Mouse (Mus musculus) frontal cortex, adult 2 months (tissue): ENCODE measurements around the gene Bach1. TPM values are rescaled to one million over a fixed set of nuclear protein-coding genes. Genes with fewer than 3 reads are reported as not detected.
"Not testable (repeated sequence)": the region's sequence is repeated elsewhere in the genome, so short reads cannot be mapped to it uniquely, and the experiment has no call there.

Source experiments
- DNase-seq, 2 experiments: peaks; one replicate each; pipeline ENCODE4 v3.0.0; 2022; ENCODE audit warnings: low spot score in 1 of 2; ENCODE audit errors: extremely low spot score in 1 of 2
- polyA plus RNA-seq: library from polyadenylated mRNA; depleted of rRNA; stranded (reverse); fragments of >200 nt; gene quantifications from 2 replicates; pipeline ENCODE4 v1.2.3, GENCODE M21; 2012

The Bach1 gene
- polyA plus RNA-seq, 1 experiment: 9.5 TPM

- DNase-seq: no peak
These were observed 20.1 kb upstream of the Bach1 start for GRCm38 (mm10) chr16:87678667-87679066.

GRCm38 (mm10) chr16:87680912-87681634 is 17.7 kb upstream of the Bach1 start:
- DNase-seq: no peak

GRCm38 (mm10) chr16:87681848-87682247 is 16.9 kb upstream of the Bach1 start:
- DNase-seq: no peak

- no peak for DNase-seq
These were observed 12.3 kb upstream of the Bach1 start for GRCm38 (mm10) chr16:87686458-87686857.

- no peak for DNase-seq
These were observed 11.4 kb upstream of the Bach1 start for GRCm38 (mm10) chr16:87687346-87687745.

- not testable (repeated sequence) for DNase-seq
These were observed 10.4 kb upstream of the Bach1 start for GRCm38 (mm10) chr16:87688328-87688727.

GRCm38 (mm10) chr16:87688823-87689222 is 9.9 kb upstream of the Bach1 start:
- DNase-seq: not testable (repeated sequence)

GRCm38 (mm10) chr16:87689225-87689624 is 9.5 kb upstream of the Bach1 start:
- DNase-seq: peak in 1 of 2 experiments; percentile 63

GRCm38 (mm10) chr16:87690506-87690905 is 8.2 kb upstream of the Bach1 start:
- no peak for DNase-seq

- no peak for DNase-seq
These were observed 7.6 kb upstream of the Bach1 start for GRCm38 (mm10) chr16:87691102-87691501.

- DNase-seq: no peak
These were observed 6.2 kb upstream of the Bach1 start for GRCm38 (mm10) chr16:87692591-87692990.

GRCm38 (mm10) chr16:87697707-87698365 is 909 bp upstream of the Bach1 start:
- no peak for DNase-seq

- DNase-seq: peak; percentile 45 to 57
These were observed 554 bp downstream of the Bach1 start for GRCm38 (mm10) chr16:87699306-87699692.

GRCm38 (mm10) chr16:87699693-87700394 is 1.1 kb downstream of the Bach1 start:
- peak in 1 of 2 experiments; percentile 41 for DNase-seq

GRCm38 (mm10) chr16:87700395-87700765 is 1.6 kb downstream of the Bach1 start:
- no peak for DNase-seq

GRCm38 (mm10) chr16:87701891-87702290 is 3.1 kb downstream of the Bach1 start:
- no peak for DNase-seq

- DNase-seq: no peak
These were observed 4.1 kb downstream of the Bach1 start for GRCm38 (mm10) chr16:87702881-87703280.

GRCm38 (mm10) chr16:87704225-87704624 is 5.5 kb downstream of the Bach1 start:
- no peak for DNase-seq

GRCm38 (mm10) chr16:87705892-87706589 is 7.3 kb downstream of the Bach1 start:
- peak in 1 of 2 experiments; percentile 26 for DNase-seq

- DNase-seq: no peak
These were observed 8.6 kb downstream of the Bach1 start for GRCm38 (mm10) chr16:87707335-87707734.

GRCm38 (mm10) chr16:87708570-87708969 is 9.8 kb downstream of the Bach1 start:
- no peak for DNase-seq
